Mouse (Mus musculus): ENCODE data around the gene Foxred1.

- TF ChIP-seq GATA1 (IDR thresholded peaks at IDR 0.05; ENCODE audit: borderline replicate concordance, low read length) (no peak), FLI1 (IDR thresholded peaks at IDR 0.05; ENCODE audit: low read length) (no peak)
Observed at GRCm38 (mm10) chr9:35156002-35156710, 54.7 kb downstream of the Foxred1 start.

All from megakaryocyte, embryonic 14.5 days (primary cell).